Mouse (Mus musculus) forebrain, embryonic 16.5 days (tissue): ENCODE results near the gene Pkig. TPM values are rescaled to one million over a fixed set of nuclear protein-coding genes. Genes with fewer than 3 reads are reported as not detected.

Source experiments
- ATAC-seq: fragments of 200-750 bp; cut with Nextera tagmentation; 2 replicates; pipeline ENCODE4 v1.8.0; 2017; ENCODE audit warnings: mild to moderate bottlenecking, moderate library complexity
- H3K27ac ChIP-seq: fragments of 300-500 bp; sonication (generic); 2 replicates; pipeline ENCODE4 v1.5.1; 2014; ENCODE audit warnings: low read length, control low read depth
- H3K27me3 ChIP-seq: fragments of 300-500 bp; sonication (generic); replicated peaks from 2 replicates; pipeline ENCODE4 v1.6.1; 2014; ENCODE audit warnings: low read length; ENCODE audit not compliant: control insufficient read depth, insufficient read depth
- H3K36me3 ChIP-seq: fragments of 300-500 bp; sonication (generic); 2 replicates; pipeline ENCODE4 v1.6.1; 2014; ENCODE audit not compliant: control insufficient read depth, insufficient read depth
- H3K4me1 ChIP-seq: fragments of 300-500 bp; sonication (generic); replicated peaks from 2 replicates; pipeline ENCODE4 v1.6.1; 2014; ENCODE audit warnings: low read length; ENCODE audit not compliant: control insufficient read depth, insufficient read depth
- H3K4me2 ChIP-seq: fragments of 300-500 bp; sonication (generic); 2 replicates; pipeline ENCODE4 v1.6.1; 2014; ENCODE audit warnings: mild to moderate bottlenecking, low read length, control low read depth
- H3K4me3 ChIP-seq: fragments of 300-500 bp; sonication (generic); replicated peaks from 2 replicates; pipeline ENCODE4 v1.5.1; 2014; ENCODE audit warnings: mild to moderate bottlenecking, low read length, control low read depth
- H3K9ac ChIP-seq: fragments of 300-500 bp; sonication (generic); replicated peaks from 2 replicates; pipeline ENCODE4 v1.6.1; 2014; ENCODE audit warnings: low read depth, low read length, control low read depth
- H3K9me3 ChIP-seq: fragments of 300-500 bp; sonication (generic); 2 replicates; pipeline ENCODE4 v1.6.1; 2016; ENCODE audit warnings: low read length; ENCODE audit not compliant: control insufficient read depth
- WGBS: fragments of 180-500 bp; shearing (Covaris S2); extraction: QIAGEN DNeasy Blood & Tissue Kit; methylation state at CpG from one replicate; pipeline ENCODE4 v1.1.7; 2014; 5-methylcytosine and 5-hydroxymethylcytosine counted together
- polyA plus RNA-seq: library from polyadenylated mRNA; unstranded; fragments of >200 nt; fragmentation: Nextera tagmentation; extraction: Ambion mirVana; gene quantifications from 2 replicates; pipeline ENCODE4 v1.2.1, GENCODE M21; 2015

Gene Pkig
- polyA plus RNA-seq, 1 experiment from 2014 or later, result 153 TPM

- Histone ChIP-seq H3K9ac (no peak overlapping the region), H3K27ac (no peak overlapping the region), H3K4me3 (no peak overlapping the region), H3K36me3 (no peaks in the 10 kb centered on the region), H3K27me3 (no peaks in the 10 kb centered on the region), H3K4me1 (peaks cover 26% of the 10 kb centered on the region), H3K9me3 (no peaks in the 10 kb centered on the region), H3K4me2 (no peak overlapping the region)
- peak; percentile 87 for ATAC-seq
- WGBS, result 29% methylated on average over 9 of the region's 9 CpGs
These were observed 60.9 kb downstream of the Pkig start for GRCm38 (mm10) chr2:163718951-163719603.

DNA sequence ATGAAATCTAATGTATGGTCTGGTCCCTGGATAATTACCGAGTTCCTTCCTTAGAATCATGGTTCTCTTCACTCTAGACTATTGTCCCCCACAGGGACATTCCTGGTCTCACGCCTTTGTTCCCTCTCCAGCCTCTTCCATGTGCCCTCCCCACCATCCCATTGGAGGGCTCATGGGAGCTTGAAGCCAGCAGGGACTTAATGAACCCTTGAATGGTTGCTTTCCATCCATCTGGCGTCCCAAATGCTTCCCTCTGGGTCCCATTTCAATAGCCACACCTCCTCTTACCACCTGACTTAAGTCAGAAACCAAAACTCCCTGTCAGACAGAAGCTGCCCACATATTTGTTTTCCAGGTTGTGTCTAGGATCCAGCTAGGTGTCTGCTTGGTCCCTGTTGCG is 61.4 kb downstream of the Pkig start:
- Histone ChIP-seq H3K27ac (no peak overlapping the region), H3K4me2 (no peak overlapping the region), H3K4me3 (no peak overlapping the region), H3K4me1 (peaks cover 26% of the 10 kb centered on the region), H3K27me3 (no peaks in the 10 kb centered on the region), H3K9ac (no peak overlapping the region), H3K9me3 (no peaks in the 10 kb centered on the region), H3K36me3 (no peaks in the 10 kb centered on the region)
- 40% methylated on average over 4 of the region's 4 CpGs for WGBS
- no peak; the same call in none of the 2 replicates for ATAC-seq

GRCm38 (mm10) chr2:163722550-163722949 is 64.4 kb downstream of the Pkig start:
- Histone ChIP-seq H3K27ac (peak overlapping the region; percentile 78), H3K4me1 (peaks cover 26% of the 10 kb centered on the region), H3K36me3 (no peaks in the 10 kb centered on the region), H3K9me3 (no peaks in the 10 kb centered on the region), H3K27me3 (no peaks in the 10 kb centered on the region), H3K9ac (no peak overlapping the region), H3K4me3 (no peak overlapping the region), H3K4me2 (no peak overlapping the region)
- WGBS, result 20% methylated on average over 7 of the region's 7 CpGs
- peak; percentile 77 for ATAC-seq

GRCm38 (mm10) chr2:163726766-163727393 is 68.7 kb downstream of the Pkig start:
- Histone ChIP-seq H3K4me1 (peaks cover 13% of the 10 kb centered on the region), H3K27ac (no peak overlapping the region), H3K9me3 (no peaks in the 10 kb centered on the region), H3K4me2 (no peak overlapping the region), H3K27me3 (no peaks in the 10 kb centered on the region), H3K4me3 (no peak overlapping the region), H3K36me3 (peaks cover 4% of the 10 kb centered on the region; the same call in 1 of the 2 replicates), H3K9ac (no peak overlapping the region)
- ATAC-seq, result no peak
- 74% methylated on average over 5 of the region's 5 CpGs for WGBS

GRCm38 (mm10) chr2:163728300-163728699 is 70.1 kb downstream of the Pkig start:
- WGBS, result 86% methylated on average over 4 of the region's 4 CpGs
- no peaks in the 10 kb centered on the region for H3K9me3 ChIP-seq
- H3K36me3 ChIP-seq, result peaks cover 4% of the 10 kb centered on the region; the same call in 1 of the 2 replicates
- no peak overlapping the region for H3K4me2 ChIP-seq
- H3K4me3 ChIP-seq, result no peak overlapping the region
- no peaks in the 10 kb centered on the region for H3K4me1 ChIP-seq
- no peaks in the 10 kb centered on the region for H3K27me3 ChIP-seq
- no peak overlapping the region for H3K27ac ChIP-seq
- no peak for ATAC-seq
- no peak overlapping the region for H3K9ac ChIP-seq

DNA sequence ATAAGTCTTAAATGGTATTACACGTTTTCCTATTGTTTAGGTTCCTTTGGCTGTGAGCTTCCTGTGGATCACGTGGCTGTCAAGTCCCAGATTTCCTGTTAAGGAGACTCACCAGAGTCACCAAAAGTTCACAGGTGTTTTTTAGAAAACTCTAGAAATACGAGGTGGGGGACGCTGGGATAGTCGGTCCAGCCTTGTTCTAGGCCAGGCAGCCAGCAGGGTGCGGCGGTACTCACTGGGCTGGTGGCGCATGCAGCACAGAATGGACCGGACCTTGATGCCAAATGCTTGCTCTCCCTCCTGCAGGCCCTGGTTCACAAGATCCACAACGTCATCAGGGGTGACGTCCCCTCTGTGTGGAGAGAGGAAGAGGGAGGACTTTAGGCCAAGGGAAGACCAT is 73.8 kb downstream of the Pkig start:
- Histone ChIP-seq H3K4me3 (no peak overlapping the region), H3K9me3 (no peaks in the 10 kb centered on the region), H3K9ac (no peak overlapping the region), H3K27me3 (no peaks in the 10 kb centered on the region), H3K4me1 (no peaks in the 10 kb centered on the region), H3K27ac (no peak overlapping the region), H3K36me3 (peaks cover 4% of the 10 kb centered on the region; the same call in 1 of the 2 replicates), H3K4me2 (no peak overlapping the region)
- ATAC-seq, result no peak
- 92% methylated on average over 11 of the region's 11 CpGs for WGBS

DNA sequence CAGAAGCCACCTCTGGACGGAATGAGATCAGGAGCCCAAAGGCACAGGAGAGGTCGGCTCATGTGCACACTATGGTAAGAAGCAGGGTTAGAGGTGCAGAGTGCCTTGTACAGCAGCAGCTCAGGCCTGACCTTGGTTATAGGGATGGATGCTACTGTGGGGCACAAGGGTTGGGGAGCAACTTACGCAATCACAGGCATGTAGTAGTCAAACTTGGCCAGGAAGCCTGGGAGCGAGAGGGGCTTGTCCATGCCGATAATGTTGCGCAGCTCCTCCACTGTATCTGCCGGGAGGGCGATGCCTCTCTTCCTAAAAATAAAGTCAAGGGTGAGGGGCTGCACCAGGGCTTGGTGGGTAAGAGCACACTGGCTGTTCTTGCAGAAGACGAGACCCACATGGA is 77.0 kb downstream of the Pkig start:
- H3K4me1 ChIP-seq, result no peaks in the 10 kb centered on the region

GRCm38 (mm10) chr2:163735980-163736379 is 77.8 kb downstream of the Pkig start:
- no peak overlapping the region for H3K4me2 ChIP-seq
- H3K9ac ChIP-seq, result no peak overlapping the region
- H3K27me3 ChIP-seq, result no peaks in the 10 kb centered on the region
- no peaks in the 10 kb centered on the region for H3K4me1 ChIP-seq
- peaks cover 4% of the 10 kb centered on the region; the same call in 1 of the 2 replicates for H3K36me3 ChIP-seq
- H3K27ac ChIP-seq, result no peak overlapping the region
- H3K4me3 ChIP-seq, result no peak overlapping the region
- no peaks in the 10 kb centered on the region for H3K9me3 ChIP-seq
- ATAC-seq, result no peak
- WGBS, result 62% methylated on average over 6 of the region's 6 CpGs

More for the DNA sequence above, 77.0 kb downstream of the Pkig start:
- Histone ChIP-seq H3K4me2 (no peak overlapping the region), H3K27me3 (no peaks in the 10 kb centered on the region), H3K9ac (no peak overlapping the region), H3K27ac (no peak overlapping the region), H3K36me3 (peaks cover 4% of the 10 kb centered on the region; the same call in 1 of the 2 replicates), H3K4me3 (no peak overlapping the region), H3K9me3 (no peaks in the 10 kb centered on the region)
- WGBS, result 94% methylated on average over 9 of the region's 9 CpGs
- ATAC-seq, result no peak

GRCm38 (mm10) chr2:163742656-163743055 is 84.5 kb downstream of the Pkig start:
- ATAC-seq, result no peak
- no peaks in the 10 kb centered on the region for H3K9me3 ChIP-seq
- 73% methylated on average over 5 of the region's 5 CpGs for WGBS
- no peak overlapping the region for H3K4me2 ChIP-seq
- no peaks in the 10 kb centered on the region for H3K27me3 ChIP-seq
- no peaks in the 10 kb centered on the region for H3K36me3 ChIP-seq
- no peak overlapping the region for H3K9ac ChIP-seq
- no peak overlapping the region for H3K4me3 ChIP-seq
- H3K27ac ChIP-seq, result no peak overlapping the region
- H3K4me1 ChIP-seq, result no peaks in the 10 kb centered on the region
